Mouse (Mus musculus): ENCODE results near the gene Hhat.

GRCm38 (mm10) chr1:192755685-192756606, 15.1 kb downstream of the Hhat start:
- TF ChIP-seq CTCF (IDR thresholded peaks at IDR 0.05; ENCODE audit: low read depth, low read length) (no peak), GATA1 (IDR thresholded peaks at IDR 0.05; ENCODE audit: borderline replicate concordance, low read length) (no peak), TAL1 (conservative IDR thresholded peaks at IDR 0.05; ENCODE audit: low read depth, low read length) (no peak), GATA2 (IDR thresholded peaks at IDR 0.05; ENCODE audit: borderline replicate concordance, low read depth, low read length) (no peak), POLR2AphosphoS5 (IDR thresholded peaks at IDR 0.05; ENCODE audit: insufficient replicate concordance, low read depth, low read length) (no peak)

Data from G1E (cell line).